Mouse (Mus musculus) neutrophil, adult 5-6 weeks (primary cell): ENCODE measurements at regions not wholly inside any gene's neighbourhood (a gene's known extent, or its start where the extent isn't known, plus 50 kb on each side); places are given as distances from the start of the nearest gene placed in this dataset.
A peak's percentile ranks its signal among the peaks of the same experiment; 100 is the strongest.

Experiments
- ATAC-seq: fragments of 151-379, 151-347 bp; 2 replicates; pipeline ENCODE4 v1.8.0; 2017; ENCODE audit warnings: mild to moderate bottlenecking, moderate TSS enrichment; ENCODE audit not compliant: insufficient number of reproducible peaks, poor library complexity, low FRiP score, severe bottlenecking; ENCODE audit errors: extremely low read depth

DNA sequence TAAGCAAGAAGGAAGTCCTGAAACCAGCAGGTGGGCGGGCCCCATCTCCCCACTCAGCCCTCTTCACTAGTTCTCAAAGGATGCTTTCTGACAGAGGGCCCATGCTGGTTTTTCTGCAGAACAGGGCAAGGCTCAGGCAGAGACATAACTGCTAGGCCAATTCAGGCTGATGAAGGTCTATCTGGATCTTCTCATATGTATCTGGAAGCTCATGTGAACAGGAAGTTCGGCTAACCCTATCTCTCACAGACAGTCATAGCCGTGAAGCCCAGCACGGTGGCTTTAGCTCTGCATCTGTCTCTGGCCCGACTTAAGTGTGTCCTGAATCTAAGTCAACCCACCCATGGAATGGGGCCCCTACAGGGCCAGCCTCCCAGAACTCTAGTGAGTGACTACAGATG lies 113.7 kb upstream of the 1700021F07Rik start:
- no peak for ATAC-seq

GRCm38 (mm10) chr2:173409433-173409832 lies 113.0 kb upstream of the 1700021F07Rik start:
- peak; percentile 81 for ATAC-seq

DNA sequence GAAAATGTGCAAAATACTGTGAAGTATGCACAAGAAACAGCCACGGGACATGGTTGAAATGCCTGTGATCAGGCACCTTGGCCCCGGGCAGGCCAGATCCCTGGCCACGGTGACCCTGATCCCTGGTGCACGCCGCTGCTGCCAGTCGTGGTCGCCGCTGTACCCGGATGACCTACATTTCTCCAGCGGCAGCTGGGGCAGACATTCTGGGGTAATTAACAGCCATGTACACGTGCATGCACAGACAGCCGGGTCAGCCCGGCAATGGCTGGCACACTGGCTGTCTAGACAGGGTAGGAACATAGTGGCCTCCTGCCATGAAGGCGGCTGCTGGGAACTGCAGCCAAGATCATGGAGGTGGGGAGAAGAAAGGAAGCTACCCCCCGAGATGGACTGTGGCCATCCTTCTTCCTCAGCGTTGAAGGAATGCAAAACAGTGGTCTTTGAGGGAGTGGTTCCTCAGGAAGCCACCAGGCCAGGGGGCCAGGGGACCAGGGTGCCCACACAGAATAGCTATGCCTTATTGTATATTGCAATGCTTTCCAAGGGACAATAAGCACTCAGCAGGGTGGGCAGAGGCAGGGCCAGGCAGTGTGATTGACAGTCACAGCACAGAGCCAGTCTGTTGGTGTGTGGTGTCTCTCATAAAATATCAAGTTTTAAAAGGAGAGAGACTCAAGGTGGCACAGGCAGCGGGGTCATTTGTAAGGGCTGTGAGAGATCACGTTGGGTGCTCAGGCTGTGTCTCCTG lies 108.3 kb upstream of the 1700021F07Rik start:
- ATAC-seq = no peak

DNA sequence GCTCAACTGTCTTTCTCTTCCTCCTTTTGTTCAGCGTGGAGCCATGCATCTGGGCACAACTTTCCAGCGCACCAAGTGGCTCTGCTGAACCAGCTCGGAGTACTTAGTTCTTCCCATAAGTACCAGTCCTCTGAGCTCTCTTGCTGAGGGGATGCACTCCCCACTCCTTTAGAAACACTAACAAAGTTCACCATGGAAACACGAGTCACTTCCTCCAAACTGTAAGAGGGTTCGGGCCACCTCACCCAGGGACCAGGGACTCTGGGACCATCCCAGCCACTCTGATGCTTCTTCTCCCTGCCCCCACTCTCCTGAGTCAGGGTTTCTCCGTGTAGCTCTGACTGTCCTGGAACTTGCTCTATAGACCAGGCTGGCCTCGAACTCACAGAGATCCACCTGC lies 107.0 kb upstream of the 1700021F07Rik start:
- ATAC-seq = no peak

- peak; percentile 50; the same call in 1 of the 2 replicates for ATAC-seq
Observed at GRCm38 (mm10) chr2:173416921-173417320, 105.5 kb upstream of the 1700021F07Rik start.

DNA sequence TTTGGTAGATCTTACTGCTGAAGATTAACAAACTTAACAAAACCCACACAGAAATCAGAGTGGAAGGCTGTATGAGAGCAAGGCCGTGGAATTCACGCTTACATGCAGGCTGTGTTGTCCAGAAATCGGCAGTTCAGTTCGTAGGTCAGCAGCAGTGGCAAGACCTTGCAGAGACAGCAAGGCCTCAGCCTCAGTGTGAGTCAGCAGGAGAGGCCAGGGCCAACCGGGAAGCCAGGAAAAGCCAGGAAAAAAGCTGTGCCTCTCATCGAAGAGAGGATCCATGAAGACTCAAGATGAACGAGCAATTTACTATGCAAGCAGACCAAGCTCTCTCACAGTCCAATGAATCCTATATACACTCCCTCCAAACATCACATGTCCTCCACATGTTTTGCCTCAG lies 103.4 kb upstream of the 1700021F07Rik start:
- no peak for ATAC-seq

- no peak for ATAC-seq
Observed at GRCm38 (mm10) chr2:173419972-173420391, 102.4 kb upstream of the 1700021F07Rik start.

DNA sequence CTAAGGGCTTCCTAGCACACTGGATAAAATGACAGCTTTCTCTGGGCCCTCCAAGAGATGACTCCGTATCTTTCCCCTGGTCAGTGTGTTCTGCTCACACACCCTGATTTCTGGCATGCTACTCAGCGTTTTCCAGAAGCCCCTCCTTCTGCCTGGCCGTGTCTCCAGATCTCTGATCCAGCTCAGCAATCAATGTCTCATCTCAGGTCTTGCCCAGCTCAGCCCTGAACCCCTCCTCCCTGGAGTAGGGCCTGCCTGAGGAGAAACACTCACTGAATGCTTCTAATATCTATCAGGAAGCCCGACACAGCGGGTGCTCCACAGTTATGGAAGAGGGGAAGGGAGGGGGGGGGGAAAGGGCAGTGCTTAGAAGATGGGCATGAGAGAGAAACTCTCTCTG lies 101.9 kb upstream of the 1700021F07Rik start:
- ATAC-seq = no peak

GRCm38 (mm10) chr2:173424875-173425274 lies 97.5 kb upstream of the 1700021F07Rik start:
- ATAC-seq = no peak

- no peak for ATAC-seq
Observed at GRCm38 (mm10) chr2:173425754-173426153, 96.6 kb upstream of the 1700021F07Rik start.

DNA sequence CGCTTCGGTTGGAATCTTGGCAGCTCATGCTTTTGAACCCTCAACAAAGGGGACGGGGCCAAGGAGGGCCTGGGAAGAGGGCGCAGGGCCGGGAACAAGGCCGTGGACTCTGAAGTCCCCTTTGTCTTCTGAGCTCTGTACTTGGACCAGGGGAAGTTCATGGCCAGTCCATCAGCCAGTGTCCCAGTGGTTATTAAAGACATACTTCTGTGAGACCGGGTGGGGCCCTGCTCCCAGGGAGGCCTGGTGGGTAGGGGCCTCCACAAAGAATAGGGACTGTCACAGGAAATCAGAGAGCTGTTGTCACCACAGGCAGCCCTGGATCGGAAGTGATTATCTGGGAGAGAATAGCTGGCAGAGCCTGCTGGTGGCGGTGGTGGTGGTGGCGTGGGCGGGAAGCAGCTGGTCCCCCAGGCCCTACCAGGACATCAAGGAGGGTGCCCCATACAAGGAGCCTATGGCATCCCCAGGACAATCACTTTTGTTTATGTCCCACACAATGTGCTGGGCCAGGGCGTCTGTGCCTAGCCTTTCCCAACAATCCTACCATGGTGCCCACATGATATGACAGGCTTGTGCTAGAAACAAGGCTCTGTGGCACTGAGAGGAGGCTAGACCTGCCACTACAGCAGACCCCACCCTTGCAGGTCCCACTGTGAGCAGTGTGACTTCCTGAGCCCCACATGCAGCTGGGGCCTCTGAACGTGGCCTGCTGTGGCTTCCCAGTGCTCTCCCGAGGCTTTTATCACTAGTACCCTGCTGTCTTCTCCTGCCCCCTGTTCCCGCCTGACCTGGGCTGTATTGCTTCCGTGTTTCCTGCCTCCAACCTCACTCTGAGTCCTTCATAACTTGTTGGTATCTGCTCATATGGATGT lies 96.0 kb upstream of the 1700021F07Rik start:
- no peak for ATAC-seq

DNA sequence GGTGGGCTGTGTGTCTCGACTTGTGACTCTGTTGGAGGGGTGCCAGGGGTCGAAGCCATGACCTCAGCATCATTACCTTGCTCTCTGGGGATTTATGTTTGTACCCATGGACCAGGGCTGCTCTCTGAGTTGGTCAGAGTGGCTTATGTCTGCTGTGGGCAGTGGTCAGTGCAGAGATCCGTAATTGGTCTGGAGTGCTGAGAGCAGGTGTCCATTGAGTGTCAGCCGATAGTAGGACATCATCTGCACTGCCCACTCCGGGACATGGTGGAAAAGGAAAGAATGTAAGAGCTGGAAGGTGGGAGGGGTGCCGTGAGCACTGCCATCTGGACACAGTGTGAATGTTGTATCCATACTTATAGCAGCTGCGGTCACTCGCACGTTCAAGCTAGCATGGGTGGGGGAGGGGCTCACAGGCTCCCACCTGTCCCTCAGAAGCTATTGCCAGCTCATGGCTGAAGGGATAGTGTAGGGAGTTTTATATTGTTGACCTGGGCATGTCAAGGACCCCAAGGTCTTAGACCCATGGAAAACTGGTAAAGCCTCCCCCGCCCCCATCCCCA lies 94.4 kb upstream of the 1700021F07Rik start:
- no peak for ATAC-seq

DNA sequence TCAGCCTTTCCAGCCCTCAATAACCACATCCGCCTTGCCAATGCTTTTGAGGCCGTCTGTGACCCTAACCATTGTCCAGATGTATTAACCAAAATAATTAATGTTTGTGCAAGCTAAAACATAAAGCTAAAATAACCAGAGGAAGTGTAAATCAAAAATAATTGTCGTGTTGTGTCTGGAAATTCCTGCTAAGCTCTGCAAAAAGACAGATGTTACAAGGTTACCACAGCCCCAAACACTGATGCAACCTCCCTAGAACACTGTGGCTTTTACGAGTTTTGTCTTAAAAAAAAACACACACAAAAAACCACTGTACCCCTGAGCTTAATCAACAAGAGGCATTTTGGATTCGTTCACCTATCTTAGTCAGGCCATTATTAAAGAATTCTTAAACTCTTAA lies 90.5 kb upstream of the 1700021F07Rik start:
- no peak for ATAC-seq

DNA sequence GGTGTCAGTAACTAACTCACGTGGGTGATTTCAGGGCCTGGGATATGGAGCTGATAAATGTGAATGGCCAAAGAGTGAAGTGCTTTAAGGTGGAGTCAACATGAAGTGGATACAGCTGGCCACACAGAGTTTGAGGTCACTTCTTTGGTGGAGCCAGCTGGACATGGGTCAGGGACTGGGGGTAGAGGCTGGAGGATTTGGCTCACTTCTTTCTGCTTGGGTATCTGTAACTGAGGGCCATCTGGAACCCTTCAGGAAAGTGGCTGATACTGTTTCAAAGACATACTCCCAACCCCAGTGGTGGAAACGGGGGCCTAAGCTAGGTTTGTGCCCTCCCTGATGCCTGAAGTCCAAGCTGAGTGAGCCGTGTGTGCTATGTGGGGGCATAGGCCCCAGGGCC lies 90.1 kb upstream of the 1700021F07Rik start:
- no peak for ATAC-seq

DNA sequence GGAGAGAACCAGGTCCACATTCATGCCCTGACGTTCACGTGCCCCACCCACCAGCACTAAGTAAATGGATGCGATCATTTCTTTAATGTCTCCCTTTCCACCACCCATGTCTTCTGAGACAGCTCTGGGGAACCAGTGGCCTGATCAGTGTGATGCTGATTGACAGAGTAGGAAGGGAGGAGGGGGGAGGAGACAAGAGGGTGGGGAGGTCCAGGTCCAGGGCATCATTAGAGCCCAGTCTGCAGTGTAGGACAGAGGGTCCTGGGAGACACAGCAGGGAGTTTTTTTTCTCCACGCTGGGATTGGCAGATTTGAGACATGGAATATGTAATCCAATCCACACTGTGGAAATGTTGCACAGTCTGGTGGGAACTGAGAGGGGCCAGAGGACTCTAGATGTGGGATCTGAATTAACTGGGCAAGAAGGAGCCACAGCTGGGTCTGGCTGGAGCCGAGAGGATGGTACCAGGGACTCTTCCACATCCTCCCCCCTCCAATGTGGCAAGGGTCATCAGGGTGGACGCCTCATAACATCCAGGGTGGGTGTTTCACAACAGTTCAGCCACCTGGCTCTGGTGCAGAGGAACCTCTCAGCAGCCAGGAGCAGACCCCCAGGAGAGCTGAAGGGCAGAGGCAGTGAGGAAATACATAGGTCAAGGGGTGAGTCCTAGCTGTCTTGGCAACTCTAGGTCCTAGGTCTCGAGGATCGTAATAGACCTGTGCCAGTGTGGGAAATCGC lies 89.3 kb upstream of the 1700021F07Rik start:
- no peak for ATAC-seq

- peak; percentile 77 for ATAC-seq
Observed at GRCm38 (mm10) chr2:173436580-173436979, 85.8 kb upstream of the 1700021F07Rik start.

DNA sequence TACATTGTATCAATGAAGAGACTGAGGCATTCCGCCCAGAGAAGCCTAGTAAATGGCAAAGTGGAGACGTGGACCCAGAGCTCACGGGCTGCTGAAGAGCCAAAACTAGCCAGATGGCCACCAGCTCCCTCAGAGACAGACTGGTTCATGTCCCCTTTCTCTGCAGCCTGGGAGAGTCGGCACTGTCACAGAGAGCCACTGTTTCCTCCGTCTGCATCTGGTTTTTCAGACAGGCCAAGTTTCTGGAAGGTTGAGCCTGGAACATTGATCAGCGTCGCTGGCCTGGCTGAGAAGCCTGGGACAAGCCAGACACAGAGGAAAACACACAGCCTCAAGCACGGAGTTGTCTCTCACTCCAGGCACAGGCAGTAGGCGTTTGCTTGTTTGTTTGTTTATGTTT lies 83.4 kb upstream of the 1700021F07Rik start:
- ATAC-seq = no peak

DNA sequence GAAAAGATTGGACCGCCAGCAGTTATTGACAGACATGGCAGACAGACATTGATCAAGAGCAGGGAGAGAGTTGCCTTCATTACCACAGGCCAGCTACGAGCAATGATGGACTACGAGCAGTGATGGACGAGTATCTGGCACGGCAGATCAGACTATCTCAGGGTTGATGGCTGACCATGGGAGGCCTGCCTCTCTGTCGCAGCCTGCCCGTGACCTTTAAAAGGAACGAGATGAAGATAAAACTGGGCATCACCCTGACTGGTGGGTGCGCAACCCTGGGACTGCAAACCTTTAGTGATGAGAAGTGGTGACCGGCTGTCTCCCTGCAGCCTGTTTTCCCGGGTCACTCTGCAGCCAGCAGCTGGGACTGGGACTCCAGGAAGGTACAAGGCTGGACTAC lies 80.3 kb upstream of the 1700021F07Rik start:
- ATAC-seq = no peak

DNA sequence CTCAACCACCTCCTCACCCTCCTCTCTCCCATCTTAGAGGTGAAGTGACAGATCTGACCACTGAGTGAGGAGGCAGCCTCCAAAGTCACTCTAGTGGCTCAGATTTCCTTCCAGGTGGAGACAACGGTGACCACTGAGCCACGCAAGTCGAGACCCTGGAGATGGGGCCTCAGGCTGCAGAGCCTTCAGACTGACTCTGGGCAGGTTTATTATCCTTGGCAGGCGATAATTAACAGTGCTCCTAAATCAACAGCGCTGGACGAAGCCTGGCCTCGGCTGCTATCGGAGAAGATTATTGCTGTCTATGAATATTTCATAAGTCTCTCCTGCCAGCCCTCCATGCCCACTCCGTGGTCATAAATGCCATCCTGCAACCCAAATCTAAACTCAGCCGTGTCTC lies 79.1 kb upstream of the 1700021F07Rik start:
- no peak for ATAC-seq
